Mouse (Mus musculus): Measurements from ENCODE around the gene Rab34. TPM values are rescaled to one million over a fixed set of nuclear protein-coding genes. Genes with fewer than 3 reads are reported as not detected.

The Rab34 gene
- polyA plus RNA-seq, 1 experiment, result 88.8 TPM

DNA sequence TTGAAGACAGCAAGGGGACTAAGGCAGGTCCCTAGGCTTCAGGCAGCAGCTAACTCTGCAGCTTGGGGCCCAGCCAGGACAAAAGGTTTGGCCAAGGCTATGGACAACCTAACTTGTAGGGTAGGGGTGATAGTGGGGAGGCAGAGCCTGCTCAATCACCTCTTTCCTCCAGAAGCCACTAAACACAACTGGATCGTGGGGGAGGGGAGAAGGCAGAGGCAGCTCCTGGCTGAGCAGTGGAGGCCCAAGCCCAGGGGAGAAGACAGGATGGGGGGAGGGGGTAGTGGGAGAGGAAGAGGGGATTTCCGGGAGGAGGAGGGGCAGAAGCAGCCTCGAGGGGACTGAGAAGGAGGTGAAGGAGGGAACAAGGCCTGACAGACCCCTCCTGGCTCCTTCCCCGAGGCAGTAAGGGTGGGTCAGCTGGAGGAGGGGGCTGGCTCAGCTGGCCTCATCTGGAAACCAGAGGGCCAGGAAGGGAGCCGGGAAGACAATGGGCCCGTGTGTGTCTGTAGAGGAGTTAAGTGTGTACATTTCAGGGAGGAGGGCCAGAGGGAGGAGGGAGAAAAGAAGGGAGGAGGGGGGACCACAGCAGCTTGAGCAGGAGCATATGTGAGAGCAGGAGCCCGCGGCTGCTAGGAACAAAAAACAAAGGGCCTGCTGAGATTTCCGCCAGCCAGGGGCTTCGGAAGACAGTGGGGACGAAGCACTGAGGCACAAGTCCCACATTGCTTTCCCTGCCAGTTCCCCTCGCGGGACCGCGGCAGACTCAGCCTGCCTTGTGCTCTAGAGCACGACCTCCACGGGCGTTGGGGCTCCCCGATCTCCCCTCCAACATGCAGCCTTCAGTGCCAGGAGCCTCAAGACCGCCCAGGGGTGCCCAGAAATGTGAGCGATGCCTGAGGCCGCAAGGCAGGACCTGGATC is 24.3 kb upstream of the Rab34 start:
- peaks cover 25% of the 10 kb centered on the region for H3K36me3 ChIP-seq (ENCODE audit: control insufficient read depth, insufficient read depth)
- no peaks in the 10 kb centered on the region for H3K27me3 ChIP-seq (ENCODE audit: control insufficient read depth, insufficient read depth, insufficient read length)
- TF ChIP-seq TCF3 (IDR thresholded peaks at IDR 0.05; ENCODE audit: insufficient read length, low read depth), result no peak
- TF ChIP-seq MYOD1 (IDR thresholded peaks at IDR 0.05; ENCODE audit: control insufficient read depth in 1 of 3, insufficient read length in 2 of 3, low read depth in 2 of 3), result peak in 1 of 3 experiments; percentile 30
- no peak for TF ChIP-seq E2F4 (IDR thresholded peaks at IDR 0.05; ENCODE audit: insufficient read depth)
- no peak for TF ChIP-seq USF1 (IDR thresholded peaks at IDR 0.05; ENCODE audit: low read depth)
- no peak for TF ChIP-seq TCF12 (IDR thresholded peaks at IDR 0.05; ENCODE audit: insufficient read depth, poor library complexity, severe bottlenecking)
- no peak for TF ChIP-seq SRF (IDR thresholded peaks at IDR 0.05; ENCODE audit: control insufficient read depth, insufficient read length, low read depth)
- TF ChIP-seq MAX (IDR thresholded peaks at IDR 0.05; ENCODE audit: low read depth), result no peak
- peak; percentile 52 for TF ChIP-seq POLR2AphosphoS2 (IDR thresholded peaks at IDR 0.05; ENCODE audit: insufficient read length, low read depth)
- no peak for TF ChIP-seq CEBPB (IDR thresholded peaks at IDR 0.05; ENCODE audit: insufficient read depth, poor library complexity, severe bottlenecking)
- peak; percentile 47 for TF ChIP-seq POLR2A (IDR thresholded peaks at IDR 0.05; ENCODE audit: insufficient read length, low read depth)
- TF ChIP-seq REST (IDR thresholded peaks at IDR 0.05; ENCODE audit: insufficient read depth, insufficient read length), result no peak
- peak in 1 of 3 experiments; percentile 12 for TF ChIP-seq MYOG (IDR thresholded peaks at IDR 0.05; ENCODE audit: control insufficient read depth in 1 of 3, insufficient read depth in 1 of 3, insufficient read length in 2 of 3, low read depth in 2 of 3)
- H3K4me2 ChIP-seq (ENCODE audit: low read depth), result peak overlapping the region; percentile 95
- H3K4me3 ChIP-seq, result peak overlapping the region; percentile 100
- H3K79me2 ChIP-seq (ENCODE audit: control insufficient read depth, insufficient read depth), result peaks cover 49% of the 10 kb centered on the region
- peak overlapping the region; percentile 96 for H3ac ChIP-seq (ENCODE audit: control insufficient read depth, insufficient read length)

DNA sequence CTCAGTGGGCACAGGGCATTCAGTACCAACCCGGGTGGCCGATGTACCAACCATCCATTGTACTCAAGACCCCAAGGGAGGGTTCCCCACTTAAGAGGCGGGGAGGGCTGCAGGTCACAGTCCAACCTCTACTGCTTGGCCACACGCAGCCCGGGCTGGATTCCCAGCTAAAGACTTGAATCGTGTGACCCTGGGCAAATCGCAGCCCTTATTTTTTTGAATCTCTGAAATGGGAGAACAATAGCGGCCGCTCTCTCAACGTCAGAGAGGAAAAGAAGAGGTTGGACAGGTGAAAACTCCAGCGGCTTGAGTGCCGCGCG is 23.7 kb upstream of the Rab34 start:
- Histone ChIP-seq H3K79me2 (ENCODE audit: control insufficient read depth, insufficient read depth) (peaks cover 48% of the 10 kb centered on the region), H3K4me2 (ENCODE audit: low read depth) (peak overlapping the region; percentile 95), H3K4me3 (peak overlapping the region; percentile 100), H3K36me3 (ENCODE audit: control insufficient read depth, insufficient read depth) (peaks cover 18% of the 10 kb centered on the region), H3ac (ENCODE audit: control insufficient read depth, insufficient read length) (peak overlapping the region; percentile 96), H3K27me3 (ENCODE audit: control insufficient read depth, insufficient read depth, insufficient read length) (no peaks in the 10 kb centered on the region)
- TF ChIP-seq MAX (IDR thresholded peaks at IDR 0.05; ENCODE audit: low read depth) (no peak), TCF3 (IDR thresholded peaks at IDR 0.05; ENCODE audit: insufficient read length, low read depth) (no peak), POLR2AphosphoS2 (IDR thresholded peaks at IDR 0.05; ENCODE audit: insufficient read length, low read depth) (no peak), MYOD1 (IDR thresholded peaks at IDR 0.05; ENCODE audit: control insufficient read depth in 1 of 3, insufficient read length in 2 of 3, low read depth in 2 of 3) (no peak), REST (IDR thresholded peaks at IDR 0.05; ENCODE audit: insufficient read depth, insufficient read length) (no peak), POLR2A (IDR thresholded peaks at IDR 0.05; ENCODE audit: insufficient read length, low read depth) (no peak), E2F4 (IDR thresholded peaks at IDR 0.05; ENCODE audit: insufficient read depth) (no peak), SRF (IDR thresholded peaks at IDR 0.05; ENCODE audit: control insufficient read depth, insufficient read length, low read depth) (no peak), TCF12 (IDR thresholded peaks at IDR 0.05; ENCODE audit: insufficient read depth, poor library complexity, severe bottlenecking) (no peak), USF1 (IDR thresholded peaks at IDR 0.05; ENCODE audit: low read depth) (no peak), MYOG (IDR thresholded peaks at IDR 0.05; ENCODE audit: control insufficient read depth in 1 of 3, insufficient read depth in 1 of 3, insufficient read length in 2 of 3, low read depth in 2 of 3) (no peak), CEBPB (IDR thresholded peaks at IDR 0.05; ENCODE audit: insufficient read depth, poor library complexity, severe bottlenecking) (no peak)

DNA sequence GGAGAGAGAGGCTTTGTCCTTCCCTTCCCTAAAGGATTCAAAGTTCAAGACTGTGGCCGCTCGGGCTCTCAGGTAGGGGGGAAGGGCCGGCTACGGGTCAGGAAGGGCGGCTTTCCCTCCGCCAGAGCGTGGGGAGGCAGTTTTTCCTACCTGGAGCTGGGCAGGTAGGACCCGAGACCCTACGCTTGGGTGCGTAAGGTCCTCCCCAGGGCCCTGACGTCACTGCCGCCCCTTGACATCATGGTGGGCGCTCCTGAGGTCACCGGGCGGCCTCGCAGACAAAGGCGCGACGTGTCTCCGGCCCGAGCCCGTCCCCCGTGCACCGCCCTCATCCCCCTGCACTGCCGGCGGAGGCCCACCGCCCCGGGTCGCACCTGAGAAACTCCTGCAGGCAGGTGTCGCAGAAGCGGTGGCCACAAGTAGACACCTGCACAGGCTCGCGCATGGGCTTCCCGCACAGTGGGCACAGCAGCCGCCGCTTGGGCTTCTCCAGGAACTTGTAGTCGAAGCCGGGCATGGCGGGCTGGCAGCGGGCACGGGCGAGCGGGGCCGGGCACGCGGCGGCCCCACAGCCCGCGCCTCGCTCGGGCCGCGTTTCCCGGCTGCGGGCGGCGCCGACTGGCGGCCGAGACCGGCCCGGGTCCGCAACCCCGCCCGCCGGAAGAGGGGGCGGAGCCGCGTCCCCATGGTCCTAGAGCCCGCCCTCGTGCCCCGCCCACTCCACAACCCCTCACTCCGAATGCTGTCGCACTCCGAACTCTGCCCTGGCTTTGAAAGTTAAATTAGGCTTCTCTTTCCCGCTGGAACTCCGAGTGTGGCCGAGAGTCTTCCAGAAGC is 23.1 kb upstream of the Rab34 start, which contains the start of gene Traf4:
Gene Traf4 (minus strand): TSS at position 666 of the 837 bp plus-strand sequence.
- Histone ChIP-seq H3K36me3 (ENCODE audit: control insufficient read depth, insufficient read depth) (peaks cover 15% of the 10 kb centered on the region), H3K4me3 (peak within 1 kb of the TSS; percentile 100), H3K4me2 (ENCODE audit: low read depth) (peak within 1 kb of the TSS; percentile 99), H3K27me3 (ENCODE audit: control insufficient read depth, insufficient read depth, insufficient read length) (no peaks in the 10 kb centered on the region), H3ac (ENCODE audit: control insufficient read depth, insufficient read length) (peak within 1 kb of the TSS; percentile 96), H3K79me2 (ENCODE audit: control insufficient read depth, insufficient read depth) (peaks cover 48% of the 10 kb centered on the region)
- TF ChIP-seq USF1 (IDR thresholded peaks at IDR 0.05; ENCODE audit: low read depth) (no peak), POLR2A (IDR thresholded peaks at IDR 0.05; ENCODE audit: insufficient read length, low read depth) (peak; percentile 96), SRF (IDR thresholded peaks at IDR 0.05; ENCODE audit: control insufficient read depth, insufficient read length, low read depth) (no peak), E2F4 (IDR thresholded peaks at IDR 0.05; ENCODE audit: insufficient read depth) (no peak), CEBPB (IDR thresholded peaks at IDR 0.05; ENCODE audit: insufficient read depth, poor library complexity, severe bottlenecking) (no peak), TCF3 (IDR thresholded peaks at IDR 0.05; ENCODE audit: insufficient read length, low read depth) (no peak), POLR2AphosphoS2 (IDR thresholded peaks at IDR 0.05; ENCODE audit: insufficient read length, low read depth) (peak; percentile 83), TCF12 (IDR thresholded peaks at IDR 0.05; ENCODE audit: insufficient read depth, poor library complexity, severe bottlenecking) (no peak)

DNA sequence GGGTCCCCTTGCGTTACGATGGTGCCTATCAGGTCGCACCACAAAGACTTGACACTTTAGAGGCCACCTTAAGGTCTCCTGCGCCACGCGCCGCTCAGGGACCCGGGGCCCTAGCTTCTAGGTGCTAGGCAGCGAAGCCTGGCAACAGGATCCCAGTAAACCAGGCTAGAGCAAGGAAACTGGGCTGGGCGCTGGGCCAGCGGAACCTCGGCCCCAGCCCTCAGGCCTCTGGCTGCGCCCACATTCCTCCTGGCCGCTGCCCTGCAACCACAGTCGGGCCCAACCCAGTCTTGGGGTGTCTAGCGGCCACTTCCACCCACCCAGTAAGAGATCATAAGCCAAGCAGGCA is 22.5 kb upstream of the Rab34 start:
- Histone ChIP-seq H3K36me3 (ENCODE audit: control insufficient read depth, insufficient read depth) (peaks cover 10% of the 10 kb centered on the region), H3K79me2 (ENCODE audit: control insufficient read depth, insufficient read depth) (peaks cover 43% of the 10 kb centered on the region), H3ac (ENCODE audit: control insufficient read depth, insufficient read length) (peak overlapping the region; percentile 96), H3K4me2 (ENCODE audit: low read depth) (peak overlapping the region; percentile 99), H3K4me3 (peak overlapping the region; percentile 100), H3K27me3 (ENCODE audit: control insufficient read depth, insufficient read depth, insufficient read length) (no peaks in the 10 kb centered on the region)
- no peak for TF ChIP-seq CEBPB (IDR thresholded peaks at IDR 0.05; ENCODE audit: insufficient read depth, poor library complexity, severe bottlenecking)
- TF ChIP-seq USF1 (IDR thresholded peaks at IDR 0.05; ENCODE audit: low read depth), result no peak
- no peak for TF ChIP-seq TCF12 (IDR thresholded peaks at IDR 0.05; ENCODE audit: insufficient read depth, poor library complexity, severe bottlenecking)
- TF ChIP-seq TCF3 (IDR thresholded peaks at IDR 0.05; ENCODE audit: insufficient read length, low read depth), result no peak
- peak in 1 of 3 experiments; percentile 51 for TF ChIP-seq MYOD1 (IDR thresholded peaks at IDR 0.05; ENCODE audit: control insufficient read depth in 1 of 3, insufficient read length in 2 of 3, low read depth in 2 of 3)
- TF ChIP-seq POLR2AphosphoS2 (IDR thresholded peaks at IDR 0.05; ENCODE audit: insufficient read length, low read depth), result no peak
- TF ChIP-seq MYOG (IDR thresholded peaks at IDR 0.05; ENCODE audit: control insufficient read depth in 1 of 3, insufficient read depth in 1 of 3, insufficient read length in 2 of 3, low read depth in 2 of 3), result peak in 1 of 3 experiments; percentile 75
- TF ChIP-seq POLR2A (IDR thresholded peaks at IDR 0.05; ENCODE audit: insufficient read length, low read depth), result no peak
- no peak for TF ChIP-seq SRF (IDR thresholded peaks at IDR 0.05; ENCODE audit: control insufficient read depth, insufficient read length, low read depth)
- no peak for TF ChIP-seq REST (IDR thresholded peaks at IDR 0.05; ENCODE audit: insufficient read depth, insufficient read length)
- no peak for TF ChIP-seq E2F4 (IDR thresholded peaks at IDR 0.05; ENCODE audit: insufficient read depth)
- no peak for TF ChIP-seq MAX (IDR thresholded peaks at IDR 0.05; ENCODE audit: low read depth)

All from myocyte (in vitro differentiated cells).